Mouse (Mus musculus): ENCODE measurements around the gene Gga1. TPM values are rescaled to one million over a fixed set of nuclear protein-coding genes. Genes with fewer than 3 reads are reported as not detected.

Gga1 gene
- polyA plus RNA-seq (2012; rRNA removed) = 16.7 and 19.6 TPM in 2 replicates

GRCm38 (mm10) chr15:78876991-78877809 is at the start of gene Gga1:
Gene Gga1 (plus strand): TSS chr15:78877190.

GRCm38 (mm10) chr15:78842371-78843163 is 34.4 kb upstream of the Gga1 start, which contains the start of gene Cdc42ep1:
Gene Cdc42ep1 (plus strand): TSS chr15:78842624.

GRCm38 (mm10) chr15:78855303-78855965 is 21.6 kb upstream of the Gga1 start, which contains the start of gene Lgals2:
Gene Lgals2 (minus strand): TSS chr15:78855529.

GRCm38 (mm10) chr15:78899409-78899739 is 22.4 kb downstream of the Gga1 start, which contains the start of gene Gm49510:
Gene Gm49510 (plus strand): TSS chr15:78899667.

GRCm38 (mm10) chr15:78899740-78900584 is 23.0 kb downstream of the Gga1 start, which contains the start of gene Sh3bp1:
Gene Sh3bp1 (plus strand): TSS chr15:78899768.

DNA sequence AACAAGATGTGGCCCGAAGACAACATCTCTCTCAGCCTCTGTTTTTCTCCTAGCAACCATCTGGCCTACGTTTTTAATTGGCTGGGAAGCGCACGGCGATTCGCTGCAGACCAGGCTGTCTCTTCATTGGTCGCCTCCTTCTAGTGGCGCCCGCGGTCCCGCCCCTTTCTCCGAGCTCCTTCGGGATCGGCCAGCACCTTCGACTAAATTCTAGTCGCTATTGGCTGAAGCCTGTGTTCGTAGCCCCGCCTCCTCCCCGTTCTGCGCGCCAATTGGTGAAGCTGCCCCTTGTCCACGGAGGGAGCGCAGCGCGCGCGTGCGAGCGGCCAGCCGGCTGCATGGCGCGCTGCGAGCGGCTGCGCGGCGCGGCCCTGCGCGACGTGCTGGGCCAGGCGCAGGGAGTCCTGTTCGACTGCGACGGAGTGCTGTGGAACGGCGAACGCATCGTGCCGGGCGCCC is 36.7 kb downstream of the Gga1 start, which contains the start of gene Pdxp:
Gene Pdxp (plus strand): TSS at position 288 of the 459 bp plus-strand sequence.

DNA sequence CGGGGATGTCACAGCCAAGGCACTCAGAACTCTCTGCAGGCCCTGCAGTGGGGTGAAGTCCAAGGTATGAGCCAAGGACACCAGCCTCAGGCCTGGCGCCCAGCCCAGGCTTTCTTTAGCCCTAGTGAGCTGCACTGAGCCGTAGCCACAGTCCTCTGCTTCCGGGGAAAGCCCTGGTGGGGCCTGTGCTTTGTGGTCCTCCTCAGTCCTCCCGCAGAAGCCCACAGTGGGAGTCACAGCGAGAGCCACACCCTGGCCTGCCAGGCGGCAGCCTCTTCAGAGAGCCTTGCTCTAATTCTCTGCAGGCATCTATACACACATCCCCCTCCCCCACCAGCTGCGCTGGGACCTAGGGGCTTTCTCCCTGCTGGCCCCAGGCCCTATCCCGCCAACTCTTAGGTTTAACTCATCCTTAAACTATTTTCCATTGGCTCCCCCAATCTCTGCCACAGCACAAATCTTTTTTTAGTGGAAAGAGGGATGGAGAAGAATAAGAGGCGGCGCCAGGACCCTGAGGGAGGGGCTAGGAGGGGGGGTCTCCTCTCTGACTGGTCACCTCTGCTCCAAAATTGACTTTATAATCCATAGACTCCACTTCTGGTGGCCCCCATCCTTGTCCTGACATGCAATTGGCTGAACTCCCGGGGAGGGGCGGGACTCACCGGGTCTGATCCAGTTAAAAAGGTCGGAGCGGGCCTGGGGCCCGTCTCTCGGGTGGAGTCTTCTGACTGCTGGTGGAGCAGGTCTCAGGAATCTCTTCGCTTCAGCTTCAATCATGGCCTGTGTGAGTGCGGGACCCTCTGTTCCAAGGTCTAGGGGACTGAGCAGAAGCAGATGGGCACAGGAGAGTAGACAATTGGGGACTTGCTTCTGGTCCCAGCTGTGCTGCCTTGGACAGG is 49.3 kb downstream of the Gga1 start, which contains the start of gene Lgals1:
Gene Lgals1 (plus strand): TSS at position 705 of the 899 bp plus-strand sequence.

GRCm38 (mm10) chr15:78934784-78935320 is 57.9 kb downstream of the Gga1 start, which contains the start of gene Nol12:
Gene Nol12 (plus strand): TSS chr15:78934933.

Other genes starting within 250 kb of the Gga1 start
- not detected in 2 replicates for gene Elfn2, start 158.4 kb upstream of the Gga1 start, polyA plus RNA-seq (2012; rRNA removed)
- 3.7 and 4.1 TPM in 2 replicates for gene Mfng, start 103.7 kb upstream of the Gga1 start, polyA plus RNA-seq (2012; rRNA removed)
- gene Card10, start 74.1 kb upstream of the Gga1 start, polyA plus RNA-seq (2012; rRNA removed) = 4.5 and 5.8 TPM in 2 replicates
- 11.7 and 13.7 TPM in 2 replicates for gene Cdc42ep1, start 34.6 kb upstream of the Gga1 start, polyA plus RNA-seq (2012; rRNA removed)
- 1.8 and 3.1 TPM in 2 replicates for gene Lgals2, start 21.7 kb upstream of the Gga1 start, polyA plus RNA-seq (2012; rRNA removed)
- gene Gm49510, start 22.5 kb downstream of the Gga1 start, polyA plus RNA-seq (2012; rRNA removed) = not detected in 2 replicates
- 15.3 and 18.9 TPM in 2 replicates for gene Sh3bp1, start 22.6 kb downstream of the Gga1 start, polyA plus RNA-seq (2012; rRNA removed)
- 3.1 and 3.6 TPM in 2 replicates for gene Pdxp, start 36.7 kb downstream of the Gga1 start, polyA plus RNA-seq (2012; rRNA removed)
- gene Lgals1, start 49.5 kb downstream of the Gga1 start, polyA plus RNA-seq (2012; rRNA removed) = 103 and 125 TPM in 2 replicates
- 9.5 and 10.2 TPM in 2 replicates for gene Nol12, start 57.7 kb downstream of the Gga1 start, polyA plus RNA-seq (2012; rRNA removed)
- 16.3 and 19.3 TPM in 2 replicates for gene Triobp, start 70.5 kb downstream of the Gga1 start, polyA plus RNA-seq (2012; rRNA removed)
- gene H1f0, start 151.3 kb downstream of the Gga1 start, polyA plus RNA-seq (2012; rRNA removed) = 93.6 and 124 TPM in 2 replicates
- gene Galr3, start 164.7 kb downstream of the Gga1 start, polyA plus RNA-seq (2012; rRNA removed) = 0.15 and 0.18 TPM in 2 replicates
- 22.1 TPM in 2 replicates for gene Ankrd54, start 185.7 kb downstream of the Gga1 start, polyA plus RNA-seq (2012; rRNA removed)
- gene Eif3l, start 198.0 kb downstream of the Gga1 start, polyA plus RNA-seq (2012; rRNA removed) = 72.6 and 76.3 TPM in 2 replicates
- 2.0 and 2.6 TPM in 2 replicates for gene Micall1, start 231.7 kb downstream of the Gga1 start, polyA plus RNA-seq (2012; rRNA removed)

Data from liver, embryonic 18 days (tissue).